Mouse (Mus musculus): ENCODE data around the gene Zfyve21. TPM values are rescaled to one million over a fixed set of nuclear protein-coding genes. Genes with fewer than 3 reads are reported as not detected.

Zfyve21 gene
- total and polyA plus RNA-seq, 2 experiments from 2014 or later = 44.3 to 44.8 TPM

GRCm38 (mm10) chr12:111819936-111820335, 6.0 kb downstream of the Zfyve21 start:
- H3K36me3 ChIP-seq (ENCODE audit: insufficient read depth, low read length) = peaks cover 9% of the 10 kb centered on the region
- H3K4me1 ChIP-seq (ENCODE audit: insufficient read depth, low read length) = peaks cover 5% of the 10 kb centered on the region
- no peaks in the 10 kb centered on the region for H3K9me3 ChIP-seq (ENCODE audit: low read length)
- no peak overlapping the region for H3K4me3 ChIP-seq (ENCODE audit: low read length)
- no peak for TF ChIP-seq CTCF (IDR thresholded peaks at IDR 0.05; ENCODE audit: low read depth)
- ATAC-seq (no peak), DNase-seq (ENCODE audit: low spot score) (no peak)
- H3K9ac ChIP-seq (replicated peaks; ENCODE audit: low read length) = no peak overlapping the region
- H3K27ac ChIP-seq = no peak overlapping the region
- H3K27me3 ChIP-seq (ENCODE audit: insufficient read depth, low read length) = no peaks in the 10 kb centered on the region
- 67% methylated on average over 8 of the region's 8 CpGs for WGBS
- no peak overlapping the region for H3K4me2 ChIP-seq (ENCODE audit: low read depth, low read length)

DNA sequence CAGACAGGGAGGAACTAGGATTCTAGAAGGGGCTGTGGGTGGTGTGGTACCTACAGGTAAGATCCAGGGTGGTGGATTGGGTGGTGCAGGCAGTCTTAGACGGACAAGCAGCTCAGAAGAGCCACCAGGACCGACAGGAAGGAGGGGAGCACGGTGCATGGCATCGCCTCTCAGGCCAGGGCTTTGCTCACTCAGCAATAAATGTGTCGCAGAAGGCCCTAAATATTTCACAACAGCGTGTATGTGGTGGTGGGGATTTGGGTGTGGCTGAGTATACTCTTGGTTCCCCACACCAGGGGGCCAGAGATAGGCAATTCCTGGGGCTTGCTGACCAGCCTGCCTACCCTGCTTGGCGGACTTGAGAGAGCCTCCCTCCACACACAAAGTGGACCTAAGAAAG, 6.7 kb downstream of the Zfyve21 start:
- no peak for TF ChIP-seq CTCF (IDR thresholded peaks at IDR 0.05; ENCODE audit: low read depth)
- Histone ChIP-seq H3K4me3 (ENCODE audit: low read length) (no peak overlapping the region), H3K27ac (no peak overlapping the region), H3K9ac (replicated peaks; ENCODE audit: low read length) (no peak overlapping the region), H3K36me3 (ENCODE audit: insufficient read depth, low read length) (peaks cover 16% of the 10 kb centered on the region), H3K4me2 (ENCODE audit: low read depth, low read length) (no peak overlapping the region), H3K9me3 (ENCODE audit: low read length) (no peaks in the 10 kb centered on the region), H3K27me3 (ENCODE audit: insufficient read depth, low read length) (no peaks in the 10 kb centered on the region), H3K4me1 (ENCODE audit: insufficient read depth, low read length) (no peaks in the 10 kb centered on the region)
- no peak for ATAC-seq
- no peak for DNase-seq (ENCODE audit: low spot score)
- WGBS = 94% methylated on average over 7 of the region's 7 CpGs

DNA sequence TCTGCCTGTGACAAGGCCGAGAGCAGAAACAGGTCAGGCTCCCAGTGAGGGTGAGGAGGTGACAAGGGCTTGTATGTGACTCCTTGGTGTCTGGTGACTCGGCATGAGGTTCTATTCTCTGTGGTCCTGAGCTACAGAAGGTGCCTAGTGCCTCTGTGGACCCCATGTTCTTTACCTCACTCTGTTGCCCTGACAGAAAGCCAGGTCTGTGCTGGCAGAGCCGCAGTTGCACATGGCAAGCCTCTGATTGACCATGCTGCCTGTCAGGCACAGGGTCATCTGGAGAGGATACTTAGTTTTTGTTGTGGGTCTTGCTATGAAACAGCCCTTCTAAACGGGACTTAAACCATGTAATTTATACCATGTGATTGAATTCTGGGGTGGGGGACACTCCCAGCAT, 8.0 kb downstream of the Zfyve21 start:
- 50% methylated on average over 4 of the region's 4 CpGs for WGBS
- no peak for ATAC-seq
- Histone ChIP-seq H3K27ac (0 out of 2 replicates have a peak overlapping the region, but pooled peaks have one; percentile 26), H3K27me3 (ENCODE audit: insufficient read depth, low read length) (no peaks in the 10 kb centered on the region), H3K9me3 (ENCODE audit: low read length) (no peaks in the 10 kb centered on the region), H3K4me1 (ENCODE audit: insufficient read depth, low read length) (no peaks in the 10 kb centered on the region), H3K4me3 (ENCODE audit: low read length) (no peak overlapping the region), H3K4me2 (ENCODE audit: low read depth, low read length) (no peak overlapping the region), H3K9ac (replicated peaks; ENCODE audit: low read length) (no peak overlapping the region), H3K36me3 (ENCODE audit: insufficient read depth, low read length) (peaks cover 25% of the 10 kb centered on the region)
- TF ChIP-seq CTCF (IDR thresholded peaks at IDR 0.05; ENCODE audit: low read depth) = no peak
- DNase-seq (ENCODE audit: low spot score) = no peak

DNA sequence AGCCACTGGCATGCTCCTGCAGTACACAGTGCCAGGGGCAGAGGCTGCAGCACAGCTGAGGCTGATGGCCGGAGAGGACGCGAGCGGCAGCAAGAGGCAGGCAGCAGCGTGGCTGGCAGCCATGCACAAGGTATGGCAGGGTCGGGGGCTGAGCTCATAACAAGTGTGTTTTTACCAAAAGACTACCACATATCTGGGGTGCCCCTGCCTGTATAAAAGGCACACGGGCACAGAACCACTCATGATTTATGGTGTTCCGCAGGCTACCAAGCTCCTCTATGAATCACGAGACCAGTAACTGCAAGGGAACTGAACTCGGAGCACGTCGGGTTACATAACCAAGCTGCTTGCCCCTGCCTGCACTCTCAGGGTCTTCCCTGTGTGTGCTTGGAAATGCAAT, 13.6 kb downstream of the Zfyve21 start:
- TF ChIP-seq CTCF (IDR thresholded peaks at IDR 0.05; ENCODE audit: low read depth) = no peak
- peaks cover 69% of the 10 kb centered on the region for H3K36me3 ChIP-seq (ENCODE audit: insufficient read depth, low read length)
- WGBS = 92% methylated on average over 12 of the region's 12 CpGs

DNA sequence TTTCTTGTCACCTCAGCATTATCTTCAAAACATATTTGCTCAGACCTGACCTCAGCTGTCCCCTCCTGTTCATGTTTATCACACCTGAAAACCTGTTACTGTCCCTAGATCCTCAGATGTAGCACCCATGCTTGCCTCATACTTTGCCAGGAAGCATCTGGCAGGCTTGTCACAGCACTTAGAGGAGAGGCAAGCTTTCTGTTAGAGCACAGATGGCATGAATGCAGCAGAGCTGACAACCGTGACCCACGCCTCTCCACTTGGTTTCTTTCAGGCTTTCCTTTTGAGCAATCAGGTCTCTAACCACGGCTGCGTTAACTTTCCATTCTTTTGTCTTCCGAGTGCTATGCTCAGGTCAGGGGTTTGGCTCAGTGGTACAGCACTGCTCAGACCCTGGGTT, 15.5 kb downstream of the Zfyve21 start:
- no peak overlapping the region for H3K4me2 ChIP-seq (ENCODE audit: low read depth, low read length)
- H3K4me3 ChIP-seq (ENCODE audit: low read length) = no peak overlapping the region
- peaks cover 81% of the 10 kb centered on the region for H3K36me3 ChIP-seq (ENCODE audit: insufficient read depth, low read length)
- peak overlapping the region; percentile 26; the same call in 1 of the 2 replicates for H3K27ac ChIP-seq
- H3K9ac ChIP-seq (replicated peaks; ENCODE audit: low read length) = no peak overlapping the region
- 31% methylated on average over 5 of the region's 5 CpGs for WGBS
- H3K27me3 ChIP-seq (ENCODE audit: insufficient read depth, low read length) = no peaks in the 10 kb centered on the region
- ATAC-seq (peak; percentile 35; the same call in 1 of the 2 replicates), DNase-seq (ENCODE audit: low spot score) (peak; percentile 26)
- no peak for TF ChIP-seq CTCF (IDR thresholded peaks at IDR 0.05; ENCODE audit: low read depth)
- no peaks in the 10 kb centered on the region for H3K9me3 ChIP-seq (ENCODE audit: low read length)
- no peaks in the 10 kb centered on the region for H3K4me1 ChIP-seq (ENCODE audit: insufficient read depth, low read length)

More for the DNA sequence above, 13.6 kb downstream of the Zfyve21 start:
- H3K9me3 ChIP-seq (ENCODE audit: low read length) = no peaks in the 10 kb centered on the region
- no peak overlapping the region for H3K4me2 ChIP-seq (ENCODE audit: low read depth, low read length)
- H3K4me3 ChIP-seq (ENCODE audit: low read length) = no peak overlapping the region
- no peak for ATAC-seq
- H3K9ac ChIP-seq (replicated peaks; ENCODE audit: low read length) = no peak overlapping the region
- H3K4me1 ChIP-seq (ENCODE audit: insufficient read depth, low read length) = no peaks in the 10 kb centered on the region
- H3K27me3 ChIP-seq (ENCODE audit: insufficient read depth, low read length) = no peaks in the 10 kb centered on the region
- no peak overlapping the region for H3K27ac ChIP-seq
- no peak for DNase-seq (ENCODE audit: low spot score)

DNA sequence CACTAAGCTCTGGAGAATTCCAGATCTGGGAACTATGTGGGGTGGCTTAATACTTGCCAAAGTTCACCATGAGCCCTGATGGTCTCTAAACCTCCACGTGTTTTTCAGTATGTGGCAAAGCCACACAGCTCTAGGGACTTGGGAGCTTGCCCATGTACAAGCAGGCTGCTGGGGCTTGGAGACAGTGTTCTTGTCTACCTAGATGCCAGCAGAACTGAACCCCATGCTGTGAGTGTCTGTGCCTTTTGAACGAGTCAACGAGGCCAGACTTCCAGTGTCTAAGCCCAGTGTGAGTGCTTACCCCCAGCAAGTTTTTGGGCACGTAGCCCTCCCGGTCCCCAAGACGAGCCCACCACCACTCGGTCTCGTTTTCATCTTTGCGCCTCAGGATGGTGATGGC, 16.0 kb downstream of the Zfyve21 start:
- peak; percentile 36 for ATAC-seq

DNA sequence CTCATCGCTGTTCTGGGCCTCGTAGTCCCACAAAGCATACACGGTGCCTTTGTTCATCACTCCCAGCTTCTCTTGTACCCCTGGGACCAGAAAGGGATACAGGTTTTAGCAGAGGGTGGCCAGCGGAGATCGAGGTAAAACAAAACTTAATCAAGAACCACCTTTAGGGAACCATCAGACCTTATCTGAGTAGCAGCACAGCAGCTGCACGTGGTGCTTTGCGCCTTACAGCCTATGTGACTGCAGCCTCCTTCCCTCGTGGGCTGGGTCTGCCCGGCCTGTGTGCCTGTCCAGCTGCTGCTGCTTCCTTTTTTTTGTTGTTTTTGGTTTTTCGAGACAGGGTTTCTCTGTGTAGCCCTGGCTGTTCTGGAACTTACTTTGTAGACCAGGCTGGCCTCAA, 16.4 kb downstream of the Zfyve21 start:
- no peak for DNase-seq (ENCODE audit: low spot score)
- H3K36me3 ChIP-seq (ENCODE audit: insufficient read depth, low read length) = peaks cover 83% of the 10 kb centered on the region
- 74% methylated on average over 10 of the region's 10 CpGs for WGBS

More for the DNA sequence above, 16.0 kb downstream of the Zfyve21 start:
- Histone ChIP-seq H3K36me3 (ENCODE audit: insufficient read depth, low read length) (peaks cover 83% of the 10 kb centered on the region), H3K4me1 (ENCODE audit: insufficient read depth, low read length) (no peaks in the 10 kb centered on the region), H3K4me3 (ENCODE audit: low read length) (no peak overlapping the region), H3K27ac (no peak overlapping the region; the same call in 1 of the 2 replicates), H3K27me3 (ENCODE audit: insufficient read depth, low read length) (no peaks in the 10 kb centered on the region), H3K9me3 (ENCODE audit: low read length) (no peaks in the 10 kb centered on the region), H3K9ac (replicated peaks; ENCODE audit: low read length) (no peak overlapping the region), H3K4me2 (ENCODE audit: low read depth, low read length) (no peak overlapping the region)
- TF ChIP-seq CTCF (IDR thresholded peaks at IDR 0.05; ENCODE audit: low read depth) = no peak
- DNase-seq (ENCODE audit: low spot score) = peak; percentile 39
- WGBS = 55% methylated on average over 9 of the region's 9 CpGs

More for the DNA sequence above, 16.4 kb downstream of the Zfyve21 start:
- Histone ChIP-seq H3K4me2 (ENCODE audit: low read depth, low read length) (no peak overlapping the region), H3K27me3 (ENCODE audit: insufficient read depth, low read length) (no peaks in the 10 kb centered on the region), H3K27ac (no peak overlapping the region), H3K4me1 (ENCODE audit: insufficient read depth, low read length) (no peaks in the 10 kb centered on the region), H3K9ac (replicated peaks; ENCODE audit: low read length) (no peak overlapping the region), H3K9me3 (ENCODE audit: low read length) (no peaks in the 10 kb centered on the region), H3K4me3 (ENCODE audit: low read length) (no peak overlapping the region)
- no peak for ATAC-seq
- TF ChIP-seq CTCF (IDR thresholded peaks at IDR 0.05; ENCODE audit: low read depth) = no peak
